Mouse (Mus musculus) gastrocnemius, postnatal 25 days (tissue): ENCODE measurements around the gene Plppr3. TPM values are rescaled to one million over a fixed set of nuclear protein-coding genes. Genes with fewer than 3 reads are reported as not detected.

Experiments used
- DNase-seq: peaks from one replicate; pipeline ENCODE4 v3.0.0; 2022
- microRNA-seq, 2 experiments: library from miRNA; unstranded; fragments of <30 nt; microRNA quantifications; one replicate each; pipeline ENCODE4 v1.2.0; 2021; ENCODE audit warnings: borderline replicate concordance in 2 of 2
- total RNA-seq, 2 experiments: library from RNA; stranded (reverse); gene quantifications; 1 replicate in 1 of 2; 2 replicates in 1 of 2; pipeline ENCODE4 v1.2.3; 2021

The Plppr3 gene
- total RNA-seq, 2 experiments from 2014 or later: 0.13 to 0.27 TPM

DNA sequence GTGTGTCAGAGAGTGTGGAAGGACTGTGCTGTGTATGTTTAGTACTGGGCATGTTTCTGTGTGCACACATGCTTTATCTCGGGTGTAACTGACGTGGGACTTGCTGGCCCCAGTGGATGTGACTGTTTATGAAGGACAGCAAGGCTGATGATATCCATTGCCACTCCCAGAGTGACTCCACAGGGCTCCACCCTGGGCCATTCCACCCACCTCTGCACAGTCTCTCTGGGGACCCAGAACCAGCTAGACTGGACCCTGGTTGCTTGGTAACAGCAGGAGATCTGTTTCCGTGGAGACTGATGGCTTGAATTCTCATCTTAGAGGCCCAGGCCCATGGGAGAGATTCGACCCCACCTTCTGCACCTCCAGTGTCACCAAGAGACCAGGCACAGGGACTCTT lies 56.2 kb downstream of the Plppr3 start:
- DNase-seq: no peak

DNA sequence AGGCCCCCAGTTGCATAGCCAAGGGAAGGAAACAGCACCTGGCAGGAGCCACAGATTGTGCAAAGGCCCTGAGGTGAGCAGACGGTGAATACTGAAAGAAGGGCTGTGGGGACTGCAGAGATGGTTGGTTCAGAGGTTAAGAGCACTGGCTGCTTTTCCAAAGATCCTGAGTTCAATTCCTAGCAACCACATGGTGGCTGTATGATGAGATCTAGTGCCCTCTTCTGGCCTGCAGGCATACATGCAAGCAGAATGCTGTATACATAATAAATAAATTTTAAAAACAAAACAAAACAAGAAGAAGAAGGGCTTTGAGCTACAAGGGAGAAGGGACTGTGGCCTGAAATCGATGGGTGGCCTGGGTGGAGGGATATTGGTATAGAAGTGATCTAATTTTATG lies 57.3 kb downstream of the Plppr3 start:
- DNase-seq: no peak

DNA sequence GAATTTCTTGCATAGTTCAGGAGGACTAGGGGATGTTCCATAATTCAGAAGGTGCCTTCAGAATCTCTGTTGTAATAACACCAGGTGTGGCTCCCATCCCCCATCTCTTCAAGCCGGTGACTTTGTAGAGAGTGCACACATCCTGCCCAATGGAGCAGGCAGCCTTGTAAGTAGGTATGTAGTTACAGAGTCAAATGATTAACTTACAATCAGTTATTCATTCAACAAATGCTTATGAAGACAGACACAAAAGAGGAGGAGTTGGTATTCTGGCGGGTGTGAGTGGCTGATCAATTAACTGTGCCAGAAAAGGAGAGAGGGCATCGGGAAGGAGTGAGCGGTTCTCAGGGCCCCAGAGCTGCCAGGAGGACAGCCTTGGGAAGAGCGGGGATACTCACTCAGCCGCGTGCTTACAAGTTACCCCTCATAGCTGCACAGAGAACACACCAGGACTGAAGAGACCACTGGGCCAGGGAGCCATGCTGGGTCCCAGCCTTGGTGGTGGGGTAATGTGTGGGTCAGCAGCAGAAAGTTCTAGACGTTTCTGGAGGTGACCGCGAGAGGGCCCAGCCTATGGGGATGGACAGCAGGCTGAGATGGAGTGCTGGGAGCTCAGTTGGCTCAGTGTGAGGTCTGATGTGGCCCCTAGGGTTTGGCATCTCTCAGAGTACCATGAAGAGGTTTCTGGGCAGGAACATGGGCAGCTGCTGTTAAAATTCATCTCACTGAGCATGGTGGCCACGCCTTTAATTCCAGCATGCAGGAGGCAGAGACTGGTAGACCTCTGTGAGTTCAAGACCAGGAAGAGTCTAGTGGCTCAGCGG lies 58.6 kb downstream of the Plppr3 start:
- DNase-seq: no peak

DNA sequence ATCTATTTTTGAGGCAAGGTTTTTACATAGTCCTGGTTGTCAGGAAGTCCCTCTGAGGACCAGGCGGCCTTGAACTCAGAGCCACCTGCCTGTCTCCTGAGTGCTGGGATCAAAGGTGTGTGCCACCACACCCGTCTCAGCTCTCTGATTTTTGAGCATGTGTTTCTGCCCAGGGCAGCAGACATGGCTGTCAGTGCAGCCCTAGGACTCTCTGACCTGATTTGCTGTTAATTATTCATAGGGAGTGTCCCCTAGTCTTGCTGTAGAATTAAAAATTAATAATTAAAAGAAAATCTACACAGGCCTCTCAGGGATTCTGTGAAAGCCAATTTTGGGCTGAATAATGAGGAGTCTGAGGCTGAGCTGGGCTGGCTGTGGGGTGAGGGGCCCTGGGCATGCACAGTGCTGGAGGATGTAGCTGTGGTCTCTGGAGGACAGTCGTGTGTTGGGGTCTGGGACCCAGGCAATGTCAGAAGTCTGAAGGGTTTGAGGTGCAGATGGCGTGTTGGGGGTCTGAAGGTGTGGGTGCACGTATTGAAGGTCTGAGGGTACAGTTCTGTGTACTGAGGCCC lies 60.1 kb downstream of the Plppr3 start:
- no peak for DNase-seq

DNA sequence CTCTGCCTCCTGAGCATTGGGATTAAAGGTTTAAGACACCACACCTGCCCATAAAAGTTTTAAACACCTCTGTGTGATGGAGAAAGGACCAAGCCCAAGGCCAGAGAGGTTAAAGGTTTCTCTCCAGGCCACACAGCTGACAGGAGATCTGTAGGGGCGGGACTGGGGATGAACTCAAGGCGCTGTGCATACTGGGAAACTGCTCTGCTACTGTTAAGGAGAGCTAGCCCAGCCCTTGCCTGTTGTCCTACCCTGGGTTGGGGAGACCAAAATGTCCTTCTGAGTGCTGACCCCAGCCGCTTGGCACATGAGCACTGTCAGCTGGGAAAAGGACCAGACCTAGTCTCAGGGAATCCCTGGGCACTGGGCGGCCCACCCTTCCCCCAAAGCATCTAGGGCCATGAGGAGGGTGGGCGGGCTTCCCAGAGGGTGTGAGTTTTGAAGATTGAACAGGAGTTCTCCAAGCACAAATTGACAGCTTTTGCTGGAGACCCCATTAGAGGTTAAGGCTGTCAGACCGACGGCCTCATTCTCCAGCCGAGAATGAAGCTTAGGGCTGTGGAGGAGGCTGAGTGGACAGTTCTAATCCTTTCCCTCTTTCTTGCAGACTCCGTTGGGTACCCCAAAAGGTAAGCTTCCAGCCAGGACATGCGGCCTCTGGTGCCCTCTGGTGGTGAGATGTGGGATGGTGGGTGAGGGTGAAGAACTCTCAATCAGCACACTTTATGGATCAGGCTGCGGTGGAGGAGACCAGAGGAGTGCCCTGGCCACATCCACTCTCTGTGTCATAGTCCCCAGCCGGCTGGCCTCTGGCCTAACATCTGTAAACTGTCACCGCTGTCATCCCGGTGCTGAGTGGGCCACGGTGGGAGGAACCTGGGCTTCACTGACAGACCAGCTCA lies 62.4 kb downstream of the Plppr3 start:
- peak; percentile 67 for DNase-seq

Small RNAs within 50 kb of the gene (microRNA-seq; reads per million reads assigned to microRNA genes)
- 0 reads per million in 2 experiments for gene Mir6910

Other genes starting within 250 kb of the Plppr3 start
- gene Shc2, start 236.7 kb downstream of the Plppr3 start, total RNA-seq: 1 to 10 TPM; 2.1 to 2.3 TPM
- 10 to 100 TPM; 14.8 to 17.1 TPM for gene Odf3l2, start 228.9 kb downstream of the Plppr3 start, total RNA-seq
- gene Madcam1, start 210.1 kb downstream of the Plppr3 start, total RNA-seq: not detected
- 10 to 100 TPM; 19.1 to 19.6 TPM for gene Tpgs1, start 205.3 kb downstream of the Plppr3 start, total RNA-seq
- gene Cdc34, start 192.4 kb downstream of the Plppr3 start, total RNA-seq: 100 to 1,000 TPM; 329 to 332 TPM
- gene Gzmm, start 185.6 kb downstream of the Plppr3 start, total RNA-seq: 1 to 10 TPM; 4.0 to 4.4 TPM
- gene Bsg, start 170.1 kb downstream of the Plppr3 start, total RNA-seq: 100 to 1,000 TPM; 513 to 650 TPM
- under 1 TPM; 0.67 TPM for gene Hcn2, start 158.0 kb downstream of the Plppr3 start, total RNA-seq
- 10 to 100 TPM; 26.7 to 27.2 TPM for gene Polrmt, start 128.1 kb downstream of the Plppr3 start, total RNA-seq
- not detected for gene Fgf22, start 119.6 kb downstream of the Plppr3 start, total RNA-seq
- gene Rnf126, start 107.7 kb downstream of the Plppr3 start, total RNA-seq: 10 to 100 TPM; 27.4 to 33.4 TPM
- gene Fstl3, start 97.4 kb downstream of the Plppr3 start, total RNA-seq: 1 to 10 TPM; 2.0 to 2.1 TPM
- gene Prss57, start 83.7 kb downstream of the Plppr3 start, total RNA-seq: not detected
- gene Palm, start 81.1 kb downstream of the Plppr3 start, total RNA-seq: 10 to 100 TPM; 23.6 to 24.8 TPM
- under 1 TPM in 1 of 2 experiments, not detected in 1; 0.40 TPM for gene Misp, start 53.6 kb downstream of the Plppr3 start, total RNA-seq
- gene Ptbp1, start 20.2 kb downstream of the Plppr3 start, total RNA-seq: 10 to 100 TPM; 26.8 to 27.1 TPM
- under 1 TPM in 1 of 2 experiments, not detected in 1; 0.35 TPM for gene Prtn3, start 158 bp downstream of the Plppr3 start, total RNA-seq
- not detected for gene Elane, start 11.6 kb upstream of the Plppr3 start, total RNA-seq
- gene Cfd, start 16.2 kb upstream of the Plppr3 start, total RNA-seq: 100 to 1,000 TPM in 1 of 2 experiments, 10 to 100 TPM in 1; 12.5 to 381 TPM
- 10 to 100 TPM; 29.2 to 34.4 TPM for gene Med16, start 34.3 kb upstream of the Plppr3 start, total RNA-seq
- gene Gm26602, start 36.2 kb upstream of the Plppr3 start, total RNA-seq: not detected
- under 1 TPM; 0.18 to 0.29 TPM for gene Kiss1r, start 42.3 kb upstream of the Plppr3 start, total RNA-seq
- 100 to 1,000 TPM; 103 to 113 TPM for gene R3hdm4, start 46.6 kb upstream of the Plppr3 start, total RNA-seq
- gene Arid3a, start 52.4 kb upstream of the Plppr3 start, total RNA-seq: 1 to 10 TPM; 2.4 to 2.8 TPM
- 10 to 100 TPM; 16.4 to 18.0 TPM for gene Wdr18, start 85.5 kb upstream of the Plppr3 start, total RNA-seq
- gene Grin3b, start 96.1 kb upstream of the Plppr3 start, total RNA-seq: not detected
- 10 to 100 TPM; 70.1 to 80.6 TPM for gene Tmem259, start 109.7 kb upstream of the Plppr3 start, total RNA-seq
- 1 to 10 TPM; 8.5 to 9.4 TPM for gene Cnn2, start 114.0 kb upstream of the Plppr3 start, total RNA-seq
- 1 to 10 TPM; 4.9 to 5.7 TPM for gene Abca7, start 121.9 kb upstream of the Plppr3 start, total RNA-seq
- 1 to 10 TPM; 1.0 to 2.1 TPM for gene Arhgap45, start 142.0 kb upstream of the Plppr3 start, total RNA-seq
- gene Polr2e, start 165.2 kb upstream of the Plppr3 start, total RNA-seq: 10 to 100 TPM; 43.2 to 45.5 TPM
- gene Gpx4, start 172.5 kb upstream of the Plppr3 start, total RNA-seq: 100 to 1,000 TPM; 527 to 618 TPM
- 1 to 10 TPM; 5.6 to 6.7 TPM for gene Sbno2, start 230.9 kb upstream of the Plppr3 start, total RNA-seq
- 100 to 1,000 TPM in 1 of 2 experiments, 10 to 100 TPM in 1; 99.8 to 120 TPM for gene Stk11, start 241.2 kb upstream of the Plppr3 start, total RNA-seq